Mouse (Mus musculus): ENCODE results near the gene Prr22. TPM values are rescaled to one million over a fixed set of nuclear protein-coding genes. Genes with fewer than 3 reads are reported as not detected.

Prr22 gene
- total and polyA plus RNA-seq, 3 experiments, result 0.15 to 1.3 (median 0.93) TPM

DNA sequence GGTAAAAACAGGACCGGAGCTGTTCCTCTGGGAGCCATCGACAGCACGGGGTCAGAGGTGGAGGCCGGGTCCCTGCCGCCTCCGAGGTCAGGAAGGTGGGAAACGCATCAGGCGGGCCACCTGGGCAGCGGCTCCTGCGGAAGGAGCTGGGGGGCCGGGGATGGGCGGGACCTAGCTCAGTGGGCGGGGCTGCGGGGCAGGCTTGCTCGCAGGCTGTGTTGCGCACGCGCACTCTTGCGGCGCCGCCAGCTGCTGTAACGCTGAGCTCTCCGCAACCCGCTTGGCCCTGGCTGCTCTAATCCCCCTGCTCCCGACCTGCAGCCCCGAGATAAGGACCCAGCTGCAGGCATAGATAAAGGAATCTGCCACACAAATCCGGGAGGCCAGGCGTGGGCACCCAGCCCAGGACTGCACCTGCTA lies 8.0 kb upstream of the Prr22 start (continued):
- no peak for TF ChIP-seq JUND (conservative IDR thresholded peaks at IDR 0.05; ENCODE audit: low read depth, low read length)
- TF ChIP-seq JUN (IDR thresholded peaks at IDR 0.05; ENCODE audit: insufficient read depth, low read depth, low read length), result no peak
- no peak for TF ChIP-seq MYC (IDR thresholded peaks at IDR 0.05; ENCODE audit: low read depth, low read length)
- no peak for TF ChIP-seq MAX (IDR thresholded peaks at IDR 0.05; ENCODE audit: low read length)
- TF ChIP-seq MEF2A (IDR thresholded peaks at IDR 0.05; ENCODE audit: borderline replicate concordance, low read depth, low read length), result no peak
- TF ChIP-seq PAX5 (IDR thresholded peaks at IDR 0.05; ENCODE audit: low read length), result no peak
- TF ChIP-seq CHD1 (IDR thresholded peaks at IDR 0.05; ENCODE audit: low read depth, low read length), result no peak
- peak; percentile 59 for TF ChIP-seq POLR2A (IDR thresholded peaks at IDR 0.05; ENCODE audit: low read depth, low read length)
- no peak for TF ChIP-seq IRF4 (IDR thresholded peaks at IDR 0.05; ENCODE audit: low read depth, low read length)

DNA sequence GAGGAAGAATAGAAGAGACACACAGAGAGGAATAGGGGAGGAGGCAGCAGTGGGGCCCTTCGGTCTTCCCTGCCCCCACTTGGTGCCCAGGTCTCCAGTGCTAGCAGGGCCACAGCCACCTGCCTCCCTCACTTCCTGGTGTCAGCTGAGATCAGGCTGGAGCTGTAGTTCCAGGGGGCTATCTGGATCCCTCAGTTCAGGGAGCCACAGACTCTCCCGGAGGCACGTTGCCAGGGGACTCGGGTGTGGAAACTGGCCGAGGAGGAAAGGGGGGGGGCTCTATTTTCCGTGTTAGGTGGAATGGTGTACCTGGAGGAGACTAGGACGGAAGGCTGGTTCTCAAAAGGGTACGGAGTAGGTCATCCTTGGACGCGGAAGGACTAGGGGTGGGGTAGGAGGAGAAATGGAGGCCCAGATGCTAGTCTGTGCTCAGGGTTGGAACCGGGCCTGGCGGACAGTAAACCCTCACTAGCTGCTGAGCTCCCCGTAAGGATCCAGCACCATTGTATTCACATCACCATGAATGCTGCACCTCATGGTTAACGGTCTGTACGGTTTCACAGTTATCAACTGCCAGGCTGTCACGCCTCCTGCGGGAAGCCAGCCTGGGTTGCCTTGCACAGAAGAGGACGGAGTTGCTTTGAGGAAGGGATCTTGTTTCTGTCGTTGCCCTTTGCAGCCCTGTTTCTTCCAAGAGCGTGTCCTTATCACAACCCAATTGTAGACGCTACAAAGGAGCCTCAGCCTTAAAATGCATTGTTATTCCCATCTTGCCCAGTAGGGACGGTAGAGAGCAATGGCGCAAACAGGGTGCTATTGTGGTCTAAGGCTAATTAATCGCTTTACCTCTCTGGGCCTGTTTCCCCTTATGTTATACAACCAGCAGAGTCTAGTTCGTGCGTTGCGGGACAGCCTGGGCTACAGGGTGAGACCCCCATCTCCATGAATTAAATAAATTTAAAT lies 7.0 kb upstream of the Prr22 start:
- in situ Hi-C loops (cut with MboI; ENCODE audit: low pct_ligation_motif_present, low pct_unique_long_range_greater_than_20kb, low sequenced_read_pairs) (no loop called here), dilution Hi-C loops (cut with MboI; ENCODE audit: extremely low pct_ligation_motif_present, extremely low pct_unique_long_range_greater_than_20kb, low sequenced_read_pairs) (no loop called here)
- no peak overlapping the region for H3K9ac ChIP-seq (ENCODE audit: insufficient read depth, low read depth)
- H3K4me3 ChIP-seq (replicated peaks in 1 of 3; ENCODE audit: low read depth in 2 of 3, low read length in 2 of 3, poor library complexity in 1 of 3), result peak overlapping the region in 1 of 3 experiments; percentile 54
- DNase-seq (ENCODE audit: extremely low read depth), result peak; percentile 71
- H3K4me2 ChIP-seq (ENCODE audit: insufficient read depth, low read depth, poor library complexity, severe bottlenecking), result no peak overlapping the region
- H3K27ac ChIP-seq (ENCODE audit: insufficient read depth, low read depth), result no peak overlapping the region
- H3K36me3 ChIP-seq (replicated peaks in 1 of 2; ENCODE audit: control insufficient read depth in 1 of 2, insufficient read depth in 1 of 2, low read length in 1 of 2), result peaks cover 16 to 18% of the 10 kb centered on the region in 2 experiments
- H3K79me2 ChIP-seq (replicated peaks; ENCODE audit: control insufficient read depth, extremely low read depth, insufficient read depth, poor library complexity, severe bottlenecking), result peaks cover 8% of the 10 kb centered on the region
- TF ChIP-seq CHD1 (IDR thresholded peaks at IDR 0.05; ENCODE audit: low read depth, low read length), result no peak
- TF ChIP-seq CTCF (conservative IDR thresholded peaks at IDR 0.05 in 1 of 2, IDR thresholded peaks at IDR 0.05 in 1 of 2; ENCODE audit: low read depth in 2 of 2, low read length in 2 of 2), result peak; percentile 66 to 100
- TF ChIP-seq E2F4 (IDR thresholded peaks at IDR 0.05; ENCODE audit: insufficient replicate concordance, low read depth, low read length), result no peak
- TF ChIP-seq ZC3H11A (IDR thresholded peaks at IDR 0.05; ENCODE audit: low read depth, low read length), result no peak
- peaks cover 7% of the 10 kb centered on the region for H3K9me3 ChIP-seq (replicated peaks; ENCODE audit: low read length)
- peaks cover 30% of the 10 kb centered on the region for H3K27me3 ChIP-seq (replicated peaks)
- H3K4me1 ChIP-seq (ENCODE audit: control insufficient read depth in 1 of 2, insufficient read depth in 2 of 2), result peaks cover 0 to 29% of the 10 kb centered on the region in 2 experiments; a peak in 2 of 4 replicates

DNA sequence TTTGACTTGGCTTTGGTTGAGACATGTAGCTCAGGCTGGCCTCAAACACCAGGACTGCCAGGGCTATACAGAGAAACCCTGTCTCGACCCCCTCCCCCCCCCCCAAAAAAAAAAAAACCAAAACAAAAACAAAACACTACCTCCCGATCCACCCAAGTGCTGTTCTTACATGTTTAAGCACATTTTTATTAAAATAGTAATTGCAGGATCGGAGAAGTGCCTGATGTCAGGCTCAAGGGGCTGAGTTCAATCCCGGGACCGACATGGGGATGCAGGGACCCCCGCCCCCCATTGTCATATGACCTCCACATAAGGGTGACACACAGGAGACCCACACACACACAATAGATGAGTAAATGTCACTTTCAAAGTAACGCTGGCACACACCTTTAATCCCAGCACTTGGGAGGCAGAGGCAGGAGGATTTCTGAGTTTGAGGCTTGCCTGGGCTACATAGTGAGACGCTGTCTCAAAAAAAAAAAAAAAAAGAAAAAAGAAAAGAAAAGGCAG lies 6.3 kb upstream of the Prr22 start:
- dilution Hi-C loops (cut with MboI; ENCODE audit: extremely low pct_ligation_motif_present, extremely low pct_unique_long_range_greater_than_20kb, low sequenced_read_pairs), result no loop called here
- H3K79me2 ChIP-seq (replicated peaks; ENCODE audit: control insufficient read depth, extremely low read depth, insufficient read depth, poor library complexity, severe bottlenecking), result peaks cover 8% of the 10 kb centered on the region
- TF ChIP-seq NELFE (IDR thresholded peaks at IDR 0.05; ENCODE audit: low read depth, low read length) (no peak), ZKSCAN1 (IDR thresholded peaks at IDR 0.05; ENCODE audit: borderline replicate concordance, low read depth, low read length) (no peak), IRF4 (IDR thresholded peaks at IDR 0.05; ENCODE audit: low read depth, low read length) (no peak), ZNF384 (IDR thresholded peaks at IDR 0.05; ENCODE audit: low read depth, low read length) (no peak), UBTF (IDR thresholded peaks at IDR 0.05; ENCODE audit: low read depth, low read length) (no peak), POLR2A (IDR thresholded peaks at IDR 0.05; ENCODE audit: low read depth, low read length) (no peak), ETS1 (conservative IDR thresholded peaks at IDR 0.05; ENCODE audit: low read depth, low read length) (no peak), GABPA (IDR thresholded peaks at IDR 0.05; ENCODE audit: insufficient replicate concordance, low read depth, low read length) (no peak), MAZ (IDR thresholded peaks at IDR 0.05; ENCODE audit: low read depth, low read length) (no peak), MXI1 (IDR thresholded peaks at IDR 0.05; ENCODE audit: low read depth, low read length) (no peak), NRF1 (IDR thresholded peaks at IDR 0.05; ENCODE audit: low read depth, low read length) (no peak), POLR2AphosphoS2 (IDR thresholded peaks at IDR 0.05; ENCODE audit: low read depth, low read length) (no peak), BHLHE40 (IDR thresholded peaks at IDR 0.05; ENCODE audit: low read depth, low read length) (no peak), CHD1 (IDR thresholded peaks at IDR 0.05; ENCODE audit: low read depth, low read length) (no peak), MAFK (IDR thresholded peaks at IDR 0.05; ENCODE audit: insufficient replicate concordance, low read length) (no peak)
- peaks cover 0 to 27% of the 10 kb centered on the region in 2 experiments; a peak in 2 of 4 replicates for H3K4me1 ChIP-seq (ENCODE audit: control insufficient read depth in 1 of 2, insufficient read depth in 2 of 2)
- in situ Hi-C loops (cut with MboI; ENCODE audit: low pct_ligation_motif_present, low pct_unique_long_range_greater_than_20kb, low sequenced_read_pairs), result no loop called here
- H3K27me3 ChIP-seq (replicated peaks), result peaks cover 26% of the 10 kb centered on the region
- H3K9ac ChIP-seq (ENCODE audit: insufficient read depth, low read depth), result 0 out of 2 replicates have a peak overlapping the region, but pooled peaks have one; percentile 70
- H3K27ac ChIP-seq (ENCODE audit: insufficient read depth, low read depth), result no peak overlapping the region
- H3K36me3 ChIP-seq (replicated peaks in 1 of 2; ENCODE audit: control insufficient read depth in 1 of 2, insufficient read depth in 1 of 2, low read length in 1 of 2), result peaks cover 23 to 25% of the 10 kb centered on the region in 2 experiments
- H3K4me2 ChIP-seq (ENCODE audit: insufficient read depth, low read depth, poor library complexity, severe bottlenecking), result no peak overlapping the region; the same call in 1 of the 2 replicates
- no peak for DNase-seq (ENCODE audit: extremely low read depth)
- H3K9me3 ChIP-seq (replicated peaks; ENCODE audit: low read length), result peaks cover 1% of the 10 kb centered on the region
- peak overlapping the region in 2 of 3 experiments; percentile 64 to 91 for H3K4me3 ChIP-seq (replicated peaks in 1 of 3; ENCODE audit: low read depth in 2 of 3, low read length in 2 of 3, poor library complexity in 1 of 3)
